In the genomic region with DNA sequence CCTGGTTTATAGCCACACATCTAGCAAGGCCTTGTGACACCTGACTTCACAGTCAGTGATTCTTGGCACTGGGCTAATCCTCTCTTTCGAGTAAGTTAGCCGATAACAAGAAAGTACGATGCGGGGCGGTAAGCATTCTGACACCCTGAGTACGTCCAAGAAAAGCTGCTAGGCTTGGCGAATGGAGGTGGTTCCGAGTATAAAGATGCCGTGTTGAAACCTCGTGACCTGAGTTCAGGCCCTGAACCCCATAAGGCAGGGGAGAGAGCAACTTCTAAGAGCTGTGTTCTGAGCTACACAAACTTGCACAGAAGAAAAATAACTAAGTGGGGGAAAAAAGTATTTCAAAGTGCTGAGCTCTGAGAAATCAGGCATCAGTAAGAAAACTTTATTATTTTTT, we compare ENCODE assay signal across 22 mouse cellular contexts.
DNase-seq lines count a peak whose midpoint lies in the region; ATAC-seq and TF ChIP-seq lines count a peak whose summit lies in the region.
"Had no signal": no experiment of that assay in that cellular context is flagged by ENCODE, and none has a peak within 500 bp of the region (broad histone marks: within the 10 kb centered on the region; RNA-seq: fewer than 3 reads in every experiment).

No protein-coding gene starts in this region.

- WGBS in forebrain, embryonic 15.5 days: 84% methylated on average over 10 of the region's 10 CpGs
- 82% methylated on average over 10 of the region's 10 CpGs for WGBS in forebrain, embryonic 14.5 days
- WGBS in lung, embryonic 16.5 days: 51% methylated on average over 10 of the region's 10 CpGs

- H3K9me3 ChIP-seq in forebrain, embryonic 15.5 days: no peaks in the 10 kb centered on the region
- no peaks in the 10 kb centered on the region for H3K9me3 ChIP-seq in forebrain, embryonic 14.5 days (replicated peaks; ENCODE audit: control insufficient read depth, low read length)
- H3K9me3 ChIP-seq in lung, embryonic 16.5 days (ENCODE audit: control insufficient read depth, low read length): no peaks in the 10 kb centered on the region
- H3K9me3 ChIP-seq: forebrain, embryonic 10.5 days; hindbrain, embryonic 10.5 days; limb, embryonic 15.5 days; megakaryocyte, embryonic 14.5 days; midbrain, embryonic 13.5 days; stomach, embryonic 15.5 days had no signal

- H3K27me3 ChIP-seq in forebrain, embryonic 15.5 days: no peaks in the 10 kb centered on the region
- H3K27me3 ChIP-seq in forebrain, embryonic 14.5 days (replicated peaks; ENCODE audit: control insufficient read depth, insufficient read depth, low read length): no peaks in the 10 kb centered on the region
- H3K27me3 ChIP-seq in lung, embryonic 16.5 days (ENCODE audit: control insufficient read depth, insufficient read depth, low read depth, low read length): no peaks in the 10 kb centered on the region
- H3K27me3 ChIP-seq: limb, embryonic 15.5 days; megakaryocyte, embryonic 14.5 days; midbrain, embryonic 13.5 days; stomach, embryonic 15.5 days had no signal

- no peak overlapping the region for H3K27ac ChIP-seq in forebrain, embryonic 15.5 days (replicated peaks)
- no peak overlapping the region for H3K27ac ChIP-seq in forebrain, embryonic 14.5 days (ENCODE audit: low read depth, low read length)
- H3K27ac ChIP-seq in lung, embryonic 16.5 days (ENCODE audit: low read length): no peak overlapping the region
- no peak overlapping the region for H3K27ac ChIP-seq in gastrocnemius, adult 2 months
- H3K27ac ChIP-seq: forebrain, embryonic 10.5 days; hindbrain, embryonic 10.5 days; hindbrain, postnatal 0 days; limb, embryonic 15.5 days; liver, embryonic 14.5 days; midbrain, embryonic 13.5 days; stomach, embryonic 15.5 days had no signal

- no peak overlapping the region for H3K9ac ChIP-seq in forebrain, embryonic 15.5 days (replicated peaks)
- no peak overlapping the region for H3K9ac ChIP-seq in forebrain, embryonic 14.5 days (ENCODE audit: low read length)
- H3K9ac ChIP-seq in lung, embryonic 16.5 days (ENCODE audit: low read length): no peak overlapping the region
- H3K9ac ChIP-seq: limb, embryonic 15.5 days; liver, embryonic 14.5 days; midbrain, embryonic 13.5 days; stomach, embryonic 15.5 days had no signal

- H3K4me3 ChIP-seq in forebrain, embryonic 15.5 days: no peak overlapping the region
- no peak overlapping the region for H3K4me3 ChIP-seq in forebrain, embryonic 14.5 days (ENCODE audit: low read depth, low read length)
- no peak overlapping the region for H3K4me3 ChIP-seq in lung, embryonic 16.5 days (ENCODE audit: low read length)
- no peak overlapping the region for H3K4me3 ChIP-seq in gastrocnemius, adult 2 months
- H3K4me3 ChIP-seq: forebrain, embryonic 10.5 days; hindbrain, embryonic 10.5 days; limb, embryonic 15.5 days; megakaryocyte, embryonic 14.5 days; midbrain, embryonic 13.5 days; stomach, embryonic 15.5 days had no signal

- ATAC-seq in forebrain, embryonic 15.5 days (replicated peaks): peak; percentile 7; the same call in 1 of the 2 replicates
- no peak for ATAC-seq in forebrain, embryonic 14.5 days
- ATAC-seq in lung, embryonic 16.5 days (ENCODE audit: low read depth): 0 out of 2 replicates have a peak, but pooled peaks have one; percentile 7
- ATAC-seq: activated CD4-positive, CD25-positive, alpha-beta regulatory T cell, adult 4 months; hindbrain, postnatal 0 days had no signal

- DNase-seq in forebrain, embryonic 14.5 days (ENCODE audit: low spot score): no peak
- DNase-seq in kidney, adult 11 months: peak; percentile 17
- DNase-seq in kidney, postnatal 10 days: no peak
- no peak for DNase-seq in lung, postnatal 10 days
- no peak for DNase-seq in gastrocnemius, adult 2 months
- DNase-seq: adrenal gland, adult 8-10 months; cerebellum, adult 11-12 months; gastrocnemius, postnatal 36 days; layer of hippocampus, adult 9-11 months; left cerebral cortex, postnatal 4 days; thymus, postnatal 36 days had no signal

- no peak for TF ChIP-seq CTCF in gastrocnemius, adult 2 months (IDR thresholded peaks at IDR 0.05)

- H3K4me2 ChIP-seq in forebrain, embryonic 15.5 days (replicated peaks): no peak overlapping the region
- no peak overlapping the region for H3K4me2 ChIP-seq in forebrain, embryonic 14.5 days (ENCODE audit: low read length)
- H3K4me2 ChIP-seq in lung, embryonic 16.5 days (ENCODE audit: low read depth, low read length): no peak overlapping the region
- H3K4me2 ChIP-seq: limb, embryonic 15.5 days; midbrain, embryonic 13.5 days; stomach, embryonic 15.5 days had no signal

- no peaks in the 10 kb centered on the region for H3K4me1 ChIP-seq in forebrain, embryonic 15.5 days
- no peaks in the 10 kb centered on the region for H3K4me1 ChIP-seq in forebrain, embryonic 14.5 days (ENCODE audit: control insufficient read depth, insufficient read depth, low read length)
- H3K4me1 ChIP-seq in lung, embryonic 16.5 days (replicated peaks; ENCODE audit: control insufficient read depth, insufficient read depth, low read length): peaks cover 15% of the 10 kb centered on the region; the same call in 1 of the 2 replicates
- H3K4me1 ChIP-seq: midbrain, embryonic 13.5 days had no signal

- no peaks in the 10 kb centered on the region for H3K36me3 ChIP-seq in forebrain, embryonic 15.5 days
- no peaks in the 10 kb centered on the region for H3K36me3 ChIP-seq in forebrain, embryonic 14.5 days (ENCODE audit: control insufficient read depth, insufficient read depth, low read length)
- H3K36me3 ChIP-seq in lung, embryonic 16.5 days (ENCODE audit: control insufficient read depth, insufficient read depth, low read length): no peaks in the 10 kb centered on the region
- H3K36me3 ChIP-seq: forebrain, embryonic 10.5 days; hindbrain, embryonic 10.5 days; limb, embryonic 15.5 days; midbrain, embryonic 13.5 days; stomach, embryonic 15.5 days had no signal

- intact Hi-C loops in gastrocnemius, adult 2 months (cut with DNase I): loop anchor here (1.0 kb wide), 1 partner anchor 1443 kb away; no protein-coding TSS in a partner anchor
